Mouse (Mus musculus) c-Kit-negative CD71-positive TER-119-positive erythroid progenitor cells, embryonic 14.5 days (primary cell): ENCODE measurements around the gene Cfl2.

Experiments used
- DNase-seq: peaks from one replicate; pipeline ENCODE4 v3.0.0-alpha.2; 2013; ENCODE audit warnings: low read depth, low spot score

Cfl2 gene

GRCm38 (mm10) chr12:54830574-54830973 is 32.1 kb downstream of the Cfl2 start:
- DNase-seq, result peak; percentile 39

GRCm38 (mm10) chr12:54829876-54830275 is 32.8 kb downstream of the Cfl2 start:
- no peak for DNase-seq

DNA sequence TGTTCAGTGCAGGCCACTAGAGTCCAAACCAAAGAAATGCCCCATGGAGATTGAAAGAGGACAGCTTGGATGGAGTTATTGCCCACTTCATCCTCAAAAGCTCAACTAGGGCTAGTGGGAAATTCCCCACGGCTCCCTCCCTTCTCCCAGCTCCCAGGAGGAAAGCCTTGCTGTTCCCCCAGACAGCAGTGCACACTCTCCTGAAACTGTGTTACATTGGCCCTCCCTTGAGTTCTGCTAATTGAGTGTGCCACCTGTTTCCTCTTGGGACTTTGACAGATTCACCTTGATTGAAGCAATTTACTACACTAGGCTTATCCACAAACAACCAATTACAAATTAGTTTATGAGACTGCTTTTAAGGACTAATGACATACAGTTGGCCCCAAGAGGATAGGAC is 34.6 kb downstream of the Cfl2 start:
- DNase-seq, result no peak

GRCm38 (mm10) chr12:54825202-54825601 is 37.5 kb downstream of the Cfl2 start:
- DNase-seq, result no peak

DNA sequence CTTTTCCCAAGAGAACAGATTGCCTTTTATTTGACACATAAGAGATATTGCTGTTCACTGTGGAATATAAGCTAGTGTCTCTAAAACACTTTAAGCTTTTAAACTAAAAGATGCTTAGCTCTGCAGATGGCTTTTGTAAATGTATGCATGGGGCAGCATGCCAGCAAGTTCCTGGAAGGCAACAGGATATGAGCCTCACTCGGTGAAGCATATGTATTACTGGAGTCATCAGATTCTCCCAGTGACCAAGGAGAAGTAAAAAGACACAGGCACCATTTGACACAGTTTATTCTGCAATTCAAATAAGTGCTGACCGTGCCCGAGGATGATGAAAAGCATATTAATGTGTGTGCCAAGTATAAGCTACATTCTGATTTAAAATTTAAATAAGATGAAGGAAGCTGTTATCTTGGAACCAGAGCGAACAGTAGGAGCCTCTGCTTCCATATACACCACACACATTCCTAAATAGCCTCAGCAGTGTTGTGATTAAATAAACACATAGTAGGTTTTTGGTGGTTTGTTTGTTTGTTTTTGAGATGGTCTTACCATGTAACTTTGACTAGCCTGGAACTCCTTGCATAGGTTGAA is 39.7 kb downstream of the Cfl2 start:
- no peak for DNase-seq

DNA sequence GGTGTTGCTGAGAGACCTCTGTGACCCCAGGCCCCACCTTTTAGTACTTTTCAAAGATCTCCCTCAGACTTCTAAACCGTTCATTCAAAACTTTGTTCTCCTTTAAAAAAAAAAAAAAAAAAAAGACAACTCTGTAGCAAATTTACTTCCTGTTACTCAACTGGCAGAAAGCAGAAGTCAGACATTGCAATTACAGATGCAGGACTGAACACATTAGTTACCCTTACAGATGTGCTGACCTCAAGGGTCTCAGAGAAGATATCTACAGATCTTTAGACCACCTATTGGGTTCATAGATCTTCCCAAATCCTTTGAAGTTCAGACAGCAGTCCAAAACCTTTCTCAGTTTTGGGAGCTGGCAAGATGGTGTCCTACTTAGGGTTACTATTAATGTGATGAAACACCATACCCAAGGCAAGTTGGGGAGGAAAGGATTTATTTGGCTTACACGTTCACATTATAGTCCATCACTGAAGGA is 42.0 kb downstream of the Cfl2 start:
- no peak for DNase-seq

- DNase-seq, result no peak
Measured at GRCm38 (mm10) chr12:54819181-54819935, 43.3 kb downstream of the Cfl2 start.

GRCm38 (mm10) chr12:54810142-54810541 is 52.5 kb downstream of the Cfl2 start:
- DNase-seq, result no peak
